Mouse (Mus musculus): ENCODE data around the gene Ptpn13. TPM values are rescaled to one million over a fixed set of nuclear protein-coding genes. Genes with fewer than 3 reads are reported as not detected.

Gene Ptpn13
- polyA plus RNA-seq, 1 experiment from 2014 or later, result 3.2 TPM

- Histone ChIP-seq H3K4me3 (ENCODE audit: low read length) (no peak overlapping the region), H3K9me3 (ENCODE audit: control insufficient read depth, low read length) (no peaks in the 10 kb centered on the region), H3K4me1 (ENCODE audit: control insufficient read depth, insufficient read depth, low read length) (no peaks in the 10 kb centered on the region), H3K36me3 (ENCODE audit: control insufficient read depth, insufficient read depth, low read length) (no peaks in the 10 kb centered on the region), H3K27ac (ENCODE audit: low read length) (no peak overlapping the region), H3K4me2 (ENCODE audit: low read depth, low read length) (no peak overlapping the region), H3K27me3 (replicated peaks; ENCODE audit: control insufficient read depth, insufficient read depth, low read length) (no peaks in the 10 kb centered on the region), H3K9ac (ENCODE audit: low read depth, low read length) (no peak overlapping the region)
- 78% methylated on average over 9 of the region's 9 CpGs for WGBS
- no peak for ATAC-seq
Measured at GRCm38 (mm10) chr5:103418009-103418408, 7.0 kb upstream of the Ptpn13 start.

DNA sequence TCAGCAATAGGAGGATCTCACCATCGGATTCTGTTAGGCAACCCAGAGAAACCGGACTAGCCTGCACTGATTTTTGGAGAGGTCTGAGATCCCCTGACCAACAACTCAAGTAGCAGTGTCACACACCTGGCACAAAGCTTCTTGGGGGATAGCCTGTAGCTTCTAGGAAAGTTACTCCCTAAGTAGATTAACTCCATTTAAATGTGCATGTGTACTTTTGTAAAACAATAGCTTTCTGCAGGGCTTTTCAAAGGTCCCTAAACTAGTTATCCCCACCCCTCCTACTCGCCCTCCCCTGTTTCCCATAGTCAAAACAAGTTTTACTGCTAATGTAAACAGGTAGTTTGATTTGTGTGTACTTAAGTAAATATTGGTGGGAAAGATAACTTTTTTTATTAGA lies 6.1 kb upstream of the Ptpn13 start:
- Histone ChIP-seq H3K27me3 (replicated peaks; ENCODE audit: control insufficient read depth, insufficient read depth, low read length) (no peaks in the 10 kb centered on the region), H3K36me3 (ENCODE audit: control insufficient read depth, insufficient read depth, low read length) (no peaks in the 10 kb centered on the region), H3K4me3 (ENCODE audit: low read length) (no peak overlapping the region), H3K9me3 (ENCODE audit: control insufficient read depth, low read length) (no peaks in the 10 kb centered on the region), H3K9ac (ENCODE audit: low read depth, low read length) (no peak overlapping the region), H3K4me2 (ENCODE audit: low read depth, low read length) (no peak overlapping the region), H3K4me1 (ENCODE audit: control insufficient read depth, insufficient read depth, low read length) (peaks cover 4% of the 10 kb centered on the region; the same call in 1 of the 2 replicates), H3K27ac (ENCODE audit: low read length) (no peak overlapping the region)
- no peak for ATAC-seq
- WGBS, result 76% methylated on average over 3 of the region's 3 CpGs

- no peak overlapping the region for H3K4me3 ChIP-seq (ENCODE audit: low read length)
- no peak for ATAC-seq
- H3K36me3 ChIP-seq (ENCODE audit: control insufficient read depth, insufficient read depth, low read length), result no peaks in the 10 kb centered on the region
- H3K27me3 ChIP-seq (replicated peaks; ENCODE audit: control insufficient read depth, insufficient read depth, low read length), result no peaks in the 10 kb centered on the region
- WGBS, result 43% methylated on average over 10 of the region's 10 CpGs
- no peak overlapping the region for H3K9ac ChIP-seq (ENCODE audit: low read depth, low read length)
- no peak overlapping the region for H3K4me2 ChIP-seq (ENCODE audit: low read depth, low read length)
- H3K9me3 ChIP-seq (ENCODE audit: control insufficient read depth, low read length), result no peaks in the 10 kb centered on the region
- H3K27ac ChIP-seq (ENCODE audit: low read length), result no peak overlapping the region
- peaks cover 5% of the 10 kb centered on the region; the same call in 1 of the 2 replicates for H3K4me1 ChIP-seq (ENCODE audit: control insufficient read depth, insufficient read depth, low read length)
Measured at GRCm38 (mm10) chr5:103420568-103420967, 4.4 kb upstream of the Ptpn13 start.

- 78% methylated on average over 6 of the region's 6 CpGs for WGBS
- no peak overlapping the region for H3K27ac ChIP-seq (ENCODE audit: low read length)
- H3K4me1 ChIP-seq (ENCODE audit: control insufficient read depth, insufficient read depth, low read length), result peaks cover 17% of the 10 kb centered on the region; the same call in 1 of the 2 replicates
- no peaks in the 10 kb centered on the region for H3K27me3 ChIP-seq (replicated peaks; ENCODE audit: control insufficient read depth, insufficient read depth, low read length)
- no peaks in the 10 kb centered on the region for H3K36me3 ChIP-seq (ENCODE audit: control insufficient read depth, insufficient read depth, low read length)
- no peak overlapping the region for H3K4me2 ChIP-seq (ENCODE audit: low read depth, low read length)
- no peak for ATAC-seq
- no peak overlapping the region for H3K4me3 ChIP-seq (ENCODE audit: low read length)
- H3K9ac ChIP-seq (ENCODE audit: low read depth, low read length), result no peak overlapping the region
- no peaks in the 10 kb centered on the region for H3K9me3 ChIP-seq (ENCODE audit: control insufficient read depth, low read length)
Measured at GRCm38 (mm10) chr5:103422609-103423008, 2.4 kb upstream of the Ptpn13 start.

DNA sequence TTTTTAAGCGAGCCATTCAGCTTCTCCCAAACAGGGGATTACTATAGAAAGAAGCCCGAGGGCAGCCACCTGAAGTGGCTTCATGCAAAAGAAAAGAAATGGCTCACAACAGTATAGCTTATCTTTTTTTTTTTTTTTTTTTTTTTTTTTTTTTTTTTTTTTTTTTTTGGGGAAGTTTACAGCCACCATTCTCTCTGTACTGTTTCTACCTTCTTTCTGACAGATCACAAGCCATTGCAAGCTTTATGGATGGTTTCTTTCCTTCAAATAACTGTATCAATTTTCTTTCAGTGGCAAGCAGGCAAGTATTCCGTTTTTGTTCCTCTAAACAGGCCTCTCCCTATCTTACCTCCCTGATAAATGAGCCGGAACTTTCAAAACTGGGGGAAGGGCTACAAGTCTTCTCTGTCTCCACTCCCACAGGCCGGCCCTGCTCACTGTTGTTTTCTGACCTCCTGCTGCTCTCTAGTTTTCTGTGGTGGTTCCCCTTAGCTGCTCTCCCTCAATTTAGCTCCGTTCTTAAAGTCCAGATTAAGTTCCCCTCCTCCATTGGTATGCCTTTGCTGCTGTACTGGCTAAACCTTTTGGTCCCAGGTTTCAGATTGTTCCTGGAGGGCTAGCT lies 1.6 kb upstream of the Ptpn13 start:
- Histone ChIP-seq H3K9ac (ENCODE audit: low read depth, low read length) (no peak overlapping the region), H3K4me2 (ENCODE audit: low read depth, low read length) (no peak overlapping the region)

DNA sequence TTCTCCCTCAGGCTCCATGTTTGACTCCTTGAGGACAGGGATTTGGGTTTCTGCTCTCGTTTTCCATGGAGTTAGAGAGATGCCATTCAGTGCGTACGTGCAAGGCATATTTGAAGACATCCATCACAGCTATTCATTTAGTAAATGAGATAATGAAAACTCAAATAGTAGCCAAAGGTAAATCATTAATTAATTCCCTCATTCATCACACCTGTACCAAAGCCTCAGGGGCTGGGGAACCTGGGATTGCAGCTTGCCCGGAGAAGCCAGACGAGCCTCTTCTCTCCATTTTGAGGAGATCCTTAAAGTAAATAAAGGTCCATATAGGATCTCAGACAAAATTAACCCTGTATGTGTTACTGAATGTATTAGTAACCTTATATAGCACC lies 1.1 kb upstream of the Ptpn13 start:
- H3K9me3 ChIP-seq (ENCODE audit: control insufficient read depth, low read length), result no peaks in the 10 kb centered on the region

More for the DNA sequence above, 1.6 kb upstream of the Ptpn13 start:
- 22% methylated on average over 6 of the region's 6 CpGs for WGBS
- H3K4me1 ChIP-seq (ENCODE audit: control insufficient read depth, insufficient read depth, low read length), result peaks cover 17% of the 10 kb centered on the region; the same call in 1 of the 2 replicates
- no peaks in the 10 kb centered on the region for H3K36me3 ChIP-seq (ENCODE audit: control insufficient read depth, insufficient read depth, low read length)
- 0 out of 2 replicates have a peak overlapping the region, but pooled peaks have one; percentile 20 for H3K27ac ChIP-seq (ENCODE audit: low read length)
- no peak overlapping the region for H3K4me3 ChIP-seq (ENCODE audit: low read length)
- ATAC-seq, result no peak
- H3K27me3 ChIP-seq (replicated peaks; ENCODE audit: control insufficient read depth, insufficient read depth, low read length), result no peaks in the 10 kb centered on the region
- no peaks in the 10 kb centered on the region for H3K9me3 ChIP-seq (ENCODE audit: control insufficient read depth, low read length)

DNA sequence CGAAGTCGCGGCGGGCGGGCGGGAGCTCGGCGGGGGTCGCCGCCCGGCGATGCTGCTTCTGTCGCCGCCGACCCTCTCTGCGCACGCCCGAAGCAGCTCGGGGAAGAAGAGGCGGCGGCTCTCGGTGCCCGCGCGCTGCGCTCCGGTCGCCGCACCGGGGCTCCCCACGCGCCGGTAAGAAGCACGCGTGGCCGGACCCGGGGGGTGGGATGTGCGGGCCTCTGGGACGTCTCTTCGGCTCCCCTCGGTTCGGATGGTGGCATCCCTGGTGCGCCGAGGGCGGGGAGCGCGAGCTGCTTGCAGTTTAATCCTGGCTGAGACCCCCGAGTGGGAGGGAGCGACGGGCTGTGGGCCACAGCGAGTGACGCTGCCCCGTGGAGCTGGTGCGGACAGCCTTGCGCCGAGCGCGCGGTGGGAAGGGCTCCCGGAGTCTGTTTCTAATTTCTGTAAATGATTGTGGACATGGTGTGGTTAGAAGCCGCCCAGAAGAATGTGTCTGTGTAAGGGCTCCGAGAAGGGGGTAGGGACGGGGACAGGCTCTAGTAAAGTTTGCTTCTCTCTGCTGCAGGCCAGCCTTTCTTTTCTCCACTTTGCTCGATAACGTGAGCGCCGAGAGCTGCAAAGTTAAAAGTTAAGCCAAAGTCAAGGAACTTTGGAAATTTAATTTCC lies 505 bp downstream of the Ptpn13 start:
- Histone ChIP-seq H3K9ac (ENCODE audit: low read depth, low read length) (peak overlapping the region; percentile 78), H3K4me3 (ENCODE audit: low read length) (peak overlapping the region; percentile 82), H3K36me3 (ENCODE audit: control insufficient read depth, insufficient read depth, low read length) (no peaks in the 10 kb centered on the region), H3K27ac (ENCODE audit: low read length) (peak overlapping the region; percentile 72), H3K9me3 (ENCODE audit: control insufficient read depth, low read length) (no peaks in the 10 kb centered on the region), H3K4me1 (ENCODE audit: control insufficient read depth, insufficient read depth, low read length) (peaks cover 17% of the 10 kb centered on the region; the same call in 1 of the 2 replicates), H3K27me3 (replicated peaks; ENCODE audit: control insufficient read depth, insufficient read depth, low read length) (no peaks in the 10 kb centered on the region), H3K4me2 (ENCODE audit: low read depth, low read length) (peak overlapping the region; percentile 96)
- ATAC-seq, result peak; percentile 36
- WGBS, result under 1% methylated on average over 61 of the region's 67 CpGs

More for the DNA sequence above, 1.1 kb upstream of the Ptpn13 start:
- no peak overlapping the region for H3K4me3 ChIP-seq (ENCODE audit: low read length)
- no peaks in the 10 kb centered on the region for H3K27me3 ChIP-seq (replicated peaks; ENCODE audit: control insufficient read depth, insufficient read depth, low read length)
- 0 out of 2 replicates have a peak overlapping the region, but pooled peaks have one; percentile 20 for H3K27ac ChIP-seq (ENCODE audit: low read length)
- H3K36me3 ChIP-seq (ENCODE audit: control insufficient read depth, insufficient read depth, low read length), result no peaks in the 10 kb centered on the region
- 21% methylated on average over 5 of the region's 5 CpGs for WGBS
- no peak overlapping the region for H3K9ac ChIP-seq (ENCODE audit: low read depth, low read length)
- H3K4me2 ChIP-seq (ENCODE audit: low read depth, low read length), result no peak overlapping the region
- H3K4me1 ChIP-seq (ENCODE audit: control insufficient read depth, insufficient read depth, low read length), result peaks cover 17% of the 10 kb centered on the region; the same call in 1 of the 2 replicates
- ATAC-seq, result no peak

- Histone ChIP-seq H3K4me3 (ENCODE audit: low read length) (peak overlapping the region; percentile 82), H3K9me3 (ENCODE audit: control insufficient read depth, low read length) (no peaks in the 10 kb centered on the region), H3K27me3 (replicated peaks; ENCODE audit: control insufficient read depth, insufficient read depth, low read length) (no peaks in the 10 kb centered on the region), H3K9ac (ENCODE audit: low read depth, low read length) (peak overlapping the region; percentile 78), H3K4me1 (ENCODE audit: control insufficient read depth, insufficient read depth, low read length) (peaks cover 17% of the 10 kb centered on the region; the same call in 1 of the 2 replicates), H3K27ac (ENCODE audit: low read length) (no peak overlapping the region), H3K4me2 (ENCODE audit: low read depth, low read length) (peak overlapping the region; percentile 96), H3K36me3 (ENCODE audit: control insufficient read depth, insufficient read depth, low read length) (no peaks in the 10 kb centered on the region)
- 17% methylated on average over 9 of the region's 9 CpGs for WGBS
- ATAC-seq, result no peak
Measured at GRCm38 (mm10) chr5:103426250-103426649, 1.3 kb downstream of the Ptpn13 start.

- Histone ChIP-seq H3K27ac (ENCODE audit: low read length) (no peak overlapping the region), H3K36me3 (ENCODE audit: control insufficient read depth, insufficient read depth, low read length) (no peaks in the 10 kb centered on the region), H3K4me2 (ENCODE audit: low read depth, low read length) (no peak overlapping the region), H3K27me3 (replicated peaks; ENCODE audit: control insufficient read depth, insufficient read depth, low read length) (no peaks in the 10 kb centered on the region), H3K9me3 (ENCODE audit: control insufficient read depth, low read length) (no peaks in the 10 kb centered on the region), H3K9ac (ENCODE audit: low read depth, low read length) (no peak overlapping the region), H3K4me1 (ENCODE audit: control insufficient read depth, insufficient read depth, low read length) (peaks cover 17% of the 10 kb centered on the region), H3K4me3 (ENCODE audit: low read length) (no peak overlapping the region)
- WGBS, result 78% methylated on average over 3 of the region's 3 CpGs
- ATAC-seq, result no peak
Measured at GRCm38 (mm10) chr5:103430986-103431385, 6.0 kb downstream of the Ptpn13 start.
